Mouse (Mus musculus) monocyte, adult 59 days (primary cell): ENCODE measurements around the gene Phospho2. TPM values are rescaled to one million over a fixed set of nuclear protein-coding genes. Genes with fewer than 3 reads are reported as not detected.

Experiments
- total RNA-seq, 2 experiments: library from RNA; stranded (reverse); gene quantifications; one replicate each; pipeline ENCODE4 v1.2.4; 2023

Phospho2 gene
- 10 to 100 TPM; 18.4 to 23.1 TPM for total RNA-seq

GRCm38 (mm10) chr2:69789429-69790069 lies at the start of gene Phospho2, which contains the start of gene Ccdc173:
Gene Phospho2 (plus strand): TSS chr2:69789623.
Gene Ccdc173 (minus strand): TSS chr2:69789575.

GRCm38 (mm10) chr2:69821711-69822110 lies 32.3 kb downstream of the Phospho2 start, which contains the start of gene Klhl23:
Gene Klhl23 (plus strand): TSS chr2:69821944.

Other genes with a start within 250 kb of the Phospho2 start
- under 1 TPM; 0.08 to 0.12 TPM for gene Lrp2, start 203.6 kb upstream of the Phospho2 start, total RNA-seq
- gene Bbs5, start 142.5 kb upstream of the Phospho2 start, total RNA-seq: 1 to 10 TPM; 2.6 to 2.7 TPM
- gene Klhl41, start 119.5 kb upstream of the Phospho2 start, total RNA-seq: 1 to 10 TPM; 1.5 to 1.8 TPM
- gene Fastkd1, start 76.1 kb upstream of the Phospho2 start, total RNA-seq: 10 to 100 TPM; 15.7 to 16.9 TPM
- 10 to 100 TPM; 75.7 to 89.1 TPM for gene Ppig, start 67.1 kb upstream of the Phospho2 start, total RNA-seq
- gene Ccdc173, start within 50 bp of the Phospho2 start, total RNA-seq: under 1 TPM; 0.27 to 0.89 TPM
- gene Klhl23, start 32.3 kb downstream of the Phospho2 start, total RNA-seq: under 1 TPM; 0.34 to 0.36 TPM
- gene Ssb, start 71.9 kb downstream of the Phospho2 start, total RNA-seq: 100 to 1,000 TPM; 116 to 124 TPM
- 10 to 100 TPM; 11.6 to 13.5 TPM for gene Mettl5, start 96.0 kb downstream of the Phospho2 start, total RNA-seq
- gene Ubr3, start 107.6 kb downstream of the Phospho2 start, total RNA-seq: 10 to 100 TPM; 58.4 to 59.7 TPM
- not detected for gene Myo3b, start 249.5 kb downstream of the Phospho2 start, total RNA-seq